Mouse (Mus musculus) heart, embryonic 12.5 days (tissue): ENCODE results near the gene Cmtr2. TPM values are rescaled to one million over a fixed set of nuclear protein-coding genes. Genes with fewer than 3 reads are reported as not detected.

Source experiments
- ATAC-seq: fragments of 200-750 bp; cut with Nextera tagmentation; 2 replicates; pipeline ENCODE4 v1.8.0; 2017; ENCODE audit warnings: moderate TSS enrichment, moderate library complexity; ENCODE audit not compliant: insufficient number of reproducible peaks, low FRiP score
- H3K27ac ChIP-seq: fragments of 300-500 bp; sonication (generic); 2 replicates; pipeline ENCODE4 v1.5.1; 2016; ENCODE audit warnings: mild to moderate bottlenecking, moderate library complexity; ENCODE audit not compliant: poor library complexity, severe bottlenecking
- H3K27me3 ChIP-seq: fragments of 300-500 bp; sonication (generic); replicated peaks from 2 replicates; pipeline ENCODE4 v1.6.1; 2016; ENCODE audit warnings: mild to moderate bottlenecking, moderate library complexity
- H3K36me3 ChIP-seq: fragments of 300-500 bp; sonication (generic); 2 replicates; pipeline ENCODE4 v1.6.1; 2016; ENCODE audit warnings: mild to moderate bottlenecking, moderate library complexity
- H3K4me1 ChIP-seq: fragments of 300-500 bp; sonication (generic); replicated peaks from 2 replicates; pipeline ENCODE4 v1.6.1; 2016; ENCODE audit warnings: mild to moderate bottlenecking
- H3K4me2 ChIP-seq: fragments of 300-500 bp; sonication (generic); 2 replicates; pipeline ENCODE4 v1.6.1; 2016; ENCODE audit warnings: mild to moderate bottlenecking, moderate library complexity
- H3K4me3 ChIP-seq: fragments of 300-500 bp; sonication (generic); 2 replicates; pipeline ENCODE4 v1.5.1; 2016; ENCODE audit warnings: mild to moderate bottlenecking
- H3K9ac ChIP-seq: fragments of 300-500 bp; sonication (generic); 2 replicates; pipeline ENCODE4 v1.6.1; 2016; ENCODE audit warnings: mild to moderate bottlenecking, moderate library complexity
- H3K9me3 ChIP-seq: fragments of 300-500 bp; sonication (generic); replicated peaks from 2 replicates; pipeline ENCODE4 v1.6.1; 2016; ENCODE audit warnings: mild to moderate bottlenecking, moderate library complexity
- WGBS: fragments of 180-500 bp; shearing (Covaris S2); methylation state at CpG from one replicate; pipeline ENCODE4 v1.1.7; 2016; 5-methylcytosine and 5-hydroxymethylcytosine counted together
- polyA plus RNA-seq: library from polyadenylated mRNA; unstranded; fragments of >200 nt; fragmentation: Nextera tagmentation; extraction: Ambion mirVana; gene quantifications from 2 replicates; pipeline ENCODE4 v1.2.1, GENCODE M21; 2016

The Cmtr2 gene
- polyA plus RNA-seq, 1 experiment from 2014 or later: 6.4 TPM

DNA sequence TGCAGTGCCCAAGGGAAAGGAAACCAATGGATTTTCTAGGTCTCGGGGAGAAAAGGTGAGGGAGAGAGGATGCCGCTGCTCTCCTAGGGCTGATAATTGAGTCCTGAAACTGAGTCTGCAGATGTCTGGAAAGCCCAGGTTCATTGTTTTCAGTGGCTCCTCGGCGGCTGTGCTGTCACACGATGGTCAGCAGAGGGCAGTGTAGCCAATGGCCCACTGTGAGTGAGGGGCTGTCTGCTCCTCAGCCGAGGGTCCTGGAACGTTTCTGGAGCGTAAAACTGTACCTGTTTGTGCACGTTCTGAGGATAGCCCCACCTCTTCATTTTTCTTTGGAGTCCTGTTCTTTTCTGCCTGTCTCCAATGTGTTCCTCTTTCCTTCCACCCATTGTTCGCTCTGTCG, 13.7 kb upstream of the Cmtr2 start:
- no peaks in the 10 kb centered on the region for H3K9me3 ChIP-seq
- H3K4me1 ChIP-seq: no peaks in the 10 kb centered on the region
- no peaks in the 10 kb centered on the region for H3K27me3 ChIP-seq
- no peak overlapping the region for H3K4me3 ChIP-seq
- no peaks in the 10 kb centered on the region for H3K36me3 ChIP-seq
- H3K9ac ChIP-seq: no peak overlapping the region
- no peak overlapping the region for H3K27ac ChIP-seq
- WGBS: 26% methylated on average over 11 of the region's 11 CpGs
- ATAC-seq: no peak
- no peak overlapping the region for H3K4me2 ChIP-seq

DNA sequence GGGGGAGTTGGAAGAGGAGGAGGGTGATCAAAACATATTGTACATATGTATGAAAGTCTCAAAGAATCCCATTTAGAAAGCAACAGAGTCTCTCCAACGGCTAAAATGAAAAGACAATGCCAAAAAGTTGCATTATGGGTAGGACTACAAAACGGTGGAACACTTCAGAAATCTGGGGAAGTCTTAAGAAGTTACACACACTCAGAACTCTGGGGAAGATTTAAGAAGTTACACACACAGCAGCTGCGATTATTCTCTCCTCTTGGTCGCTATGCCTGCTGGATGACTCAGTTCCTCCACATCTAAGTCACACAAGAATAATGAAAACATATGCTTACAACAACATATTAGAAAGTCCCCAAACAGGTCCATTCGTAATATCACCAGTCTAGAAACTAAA, 788 bp downstream of the Cmtr2 start:
- no peak for ATAC-seq
- H3K4me2 ChIP-seq: no peak overlapping the region
- WGBS: 72% methylated on average over 5 of the region's 5 CpGs
- H3K27ac ChIP-seq: no peak overlapping the region
- peaks cover 6% of the 10 kb centered on the region for H3K36me3 ChIP-seq
- no peaks in the 10 kb centered on the region for H3K27me3 ChIP-seq
- no peak overlapping the region for H3K4me3 ChIP-seq
- H3K9me3 ChIP-seq: no peaks in the 10 kb centered on the region
- no peak overlapping the region for H3K9ac ChIP-seq
- peaks cover 5% of the 10 kb centered on the region for H3K4me1 ChIP-seq

DNA sequence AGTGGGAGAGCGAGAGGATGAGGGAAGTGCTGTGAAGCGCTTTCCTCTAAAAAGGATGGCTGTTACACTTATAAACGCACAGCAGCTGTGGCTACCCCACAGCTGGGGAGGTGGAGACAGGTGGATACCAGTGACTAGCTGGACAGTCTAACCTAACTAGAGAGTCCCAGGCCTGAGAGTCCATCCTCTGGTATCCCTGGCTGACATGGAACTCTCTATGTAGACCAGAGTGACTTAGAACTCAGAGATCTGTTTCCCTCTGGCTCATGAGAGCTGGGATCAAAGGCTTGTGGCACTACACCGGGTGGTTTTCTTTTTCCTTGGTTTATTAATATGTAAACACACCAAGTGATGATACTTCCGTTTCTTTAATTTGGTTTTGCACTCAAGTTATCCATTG, 1.7 kb downstream of the Cmtr2 start:
- H3K9ac ChIP-seq: no peak overlapping the region

DNA sequence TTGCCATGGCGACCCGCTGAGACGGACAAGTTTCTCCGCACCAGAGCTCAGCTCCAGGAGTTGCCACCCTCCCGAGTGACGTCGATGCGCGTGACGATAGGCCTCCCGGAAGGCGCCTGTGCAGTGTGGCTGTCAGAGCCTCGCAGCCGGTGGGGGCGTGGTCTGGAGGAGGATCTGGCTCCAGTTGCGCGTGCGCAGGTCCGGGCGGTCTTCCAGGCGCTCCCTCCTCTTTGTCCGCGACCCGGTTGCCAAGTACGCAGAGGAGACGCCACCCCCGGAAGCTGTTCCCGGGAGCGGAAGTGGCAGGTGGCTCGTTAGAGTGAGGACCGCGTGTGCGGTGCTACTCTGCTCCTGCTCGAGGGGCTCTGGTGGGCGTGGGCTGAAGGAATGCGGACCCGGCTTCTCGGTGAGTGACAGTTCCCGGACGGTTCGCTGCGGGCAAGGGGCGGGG, 2.2 kb downstream of the Cmtr2 start:
- H3K4me1 ChIP-seq: peaks cover 5% of the 10 kb centered on the region
- H3K9ac ChIP-seq: peak overlapping the region; percentile 63
- peak overlapping the region; percentile 61 for H3K4me3 ChIP-seq
- WGBS: under 1% methylated on average over 43 of the region's 43 CpGs
- H3K36me3 ChIP-seq: peaks cover 21% of the 10 kb centered on the region
- no peaks in the 10 kb centered on the region for H3K9me3 ChIP-seq
- H3K27me3 ChIP-seq: no peaks in the 10 kb centered on the region
- no peak overlapping the region for H3K27ac ChIP-seq
- H3K4me2 ChIP-seq: peak overlapping the region; percentile 72
- peak; percentile 99 for ATAC-seq

More for the DNA sequence above, 1.7 kb downstream of the Cmtr2 start:
- Histone ChIP-seq H3K4me3 (peak overlapping the region; percentile 61), H3K4me1 (peaks cover 5% of the 10 kb centered on the region), H3K27me3 (no peaks in the 10 kb centered on the region), H3K4me2 (peak overlapping the region; percentile 72), H3K27ac (no peak overlapping the region), H3K9me3 (no peaks in the 10 kb centered on the region), H3K36me3 (peaks cover 16% of the 10 kb centered on the region)
- 37% methylated on average over 5 of the region's 5 CpGs for WGBS
- no peak for ATAC-seq

DNA sequence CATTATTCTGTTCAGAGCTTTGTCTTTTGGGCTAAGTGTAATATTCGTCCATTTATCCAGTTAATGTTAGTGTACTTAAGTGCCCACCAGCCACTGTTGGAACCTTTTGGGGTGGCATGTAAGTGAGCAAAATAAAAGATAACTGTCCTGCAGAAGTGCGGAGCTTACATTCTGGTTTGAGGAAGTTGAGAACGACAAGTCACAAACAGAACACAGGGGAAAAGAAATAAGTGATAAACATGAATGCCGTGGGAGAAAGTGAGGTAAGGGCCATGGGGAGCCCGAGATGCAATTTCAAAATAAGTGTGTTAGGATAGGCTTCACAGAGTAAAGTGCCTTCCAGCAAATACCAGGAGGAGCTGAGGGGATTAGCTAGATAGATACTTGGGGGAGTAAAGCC, 3.0 kb downstream of the Cmtr2 start:
- H3K36me3 ChIP-seq: peaks cover 29% of the 10 kb centered on the region
- H3K27me3 ChIP-seq: no peaks in the 10 kb centered on the region
- H3K27ac ChIP-seq: no peak overlapping the region
- no peak for ATAC-seq
- 62% methylated on average over 5 of the region's 5 CpGs for WGBS
- H3K9ac ChIP-seq: no peak overlapping the region
- H3K4me3 ChIP-seq: peak overlapping the region; percentile 61
- H3K4me1 ChIP-seq: peaks cover 5% of the 10 kb centered on the region
- no peaks in the 10 kb centered on the region for H3K9me3 ChIP-seq
- peak overlapping the region; percentile 72 for H3K4me2 ChIP-seq

DNA sequence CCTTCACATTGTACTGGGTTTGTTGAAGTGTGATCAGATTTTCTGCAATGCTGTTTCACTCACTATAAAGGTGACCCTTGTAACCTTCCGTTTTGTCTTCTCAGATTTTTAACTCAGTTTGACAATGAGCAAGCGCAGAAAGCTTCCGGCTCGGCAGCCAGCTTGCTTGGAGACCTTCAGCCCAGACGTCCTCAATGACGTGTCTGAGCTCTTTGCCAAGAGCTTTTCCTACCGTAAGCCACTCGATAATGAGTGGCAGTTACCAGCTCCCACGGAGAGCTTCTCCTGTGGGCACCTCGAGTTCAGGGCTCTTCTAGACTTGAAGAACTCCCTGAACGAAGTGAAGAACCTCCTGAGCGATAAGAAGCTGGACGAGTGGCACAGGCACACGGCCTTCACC, 5.5 kb downstream of the Cmtr2 start:
- H3K27me3 ChIP-seq: no peaks in the 10 kb centered on the region
- H3K9me3 ChIP-seq: 0 out of 2 replicates have a peak, but pooled peaks cover 2% of the 10 kb centered on the region
- H3K27ac ChIP-seq: no peak overlapping the region
- ATAC-seq: no peak
- WGBS: 83% methylated on average over 14 of the region's 14 CpGs
- H3K9ac ChIP-seq: no peak overlapping the region
- H3K4me2 ChIP-seq: no peak overlapping the region
- peaks cover 30% of the 10 kb centered on the region for H3K36me3 ChIP-seq
- H3K4me3 ChIP-seq: no peak overlapping the region
- H3K4me1 ChIP-seq: peaks cover 5% of the 10 kb centered on the region

DNA sequence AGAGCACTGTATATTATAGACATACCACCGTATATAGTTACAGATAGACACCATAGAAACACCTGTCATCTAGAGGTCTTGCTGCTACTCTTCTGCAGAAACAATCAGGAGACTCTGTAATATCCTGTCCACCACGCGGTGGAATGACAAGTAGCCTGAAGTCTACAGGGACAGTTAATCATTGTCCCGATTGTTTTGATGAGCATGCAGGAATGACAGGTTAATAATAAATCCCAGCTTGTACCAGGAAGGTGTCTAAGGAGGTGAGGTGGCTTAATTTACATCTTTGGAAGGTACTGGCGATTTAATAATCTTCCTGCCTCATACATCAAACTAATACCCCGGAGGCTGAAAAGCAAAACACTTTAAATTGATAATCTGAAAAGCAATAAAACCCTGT, 15.3 kb downstream of the Cmtr2 start:
- peaks cover 3% of the 10 kb centered on the region; the same call in 1 of the 2 replicates for H3K9me3 ChIP-seq
- no peak for ATAC-seq
- H3K36me3 ChIP-seq: no peaks in the 10 kb centered on the region
- no peaks in the 10 kb centered on the region for H3K27me3 ChIP-seq
- H3K4me2 ChIP-seq: no peak overlapping the region
- no peak overlapping the region for H3K4me3 ChIP-seq
- no peaks in the 10 kb centered on the region for H3K4me1 ChIP-seq
- WGBS: 74% methylated on average over 6 of the region's 6 CpGs
- no peak overlapping the region for H3K9ac ChIP-seq
- H3K27ac ChIP-seq: no peak overlapping the region

DNA sequence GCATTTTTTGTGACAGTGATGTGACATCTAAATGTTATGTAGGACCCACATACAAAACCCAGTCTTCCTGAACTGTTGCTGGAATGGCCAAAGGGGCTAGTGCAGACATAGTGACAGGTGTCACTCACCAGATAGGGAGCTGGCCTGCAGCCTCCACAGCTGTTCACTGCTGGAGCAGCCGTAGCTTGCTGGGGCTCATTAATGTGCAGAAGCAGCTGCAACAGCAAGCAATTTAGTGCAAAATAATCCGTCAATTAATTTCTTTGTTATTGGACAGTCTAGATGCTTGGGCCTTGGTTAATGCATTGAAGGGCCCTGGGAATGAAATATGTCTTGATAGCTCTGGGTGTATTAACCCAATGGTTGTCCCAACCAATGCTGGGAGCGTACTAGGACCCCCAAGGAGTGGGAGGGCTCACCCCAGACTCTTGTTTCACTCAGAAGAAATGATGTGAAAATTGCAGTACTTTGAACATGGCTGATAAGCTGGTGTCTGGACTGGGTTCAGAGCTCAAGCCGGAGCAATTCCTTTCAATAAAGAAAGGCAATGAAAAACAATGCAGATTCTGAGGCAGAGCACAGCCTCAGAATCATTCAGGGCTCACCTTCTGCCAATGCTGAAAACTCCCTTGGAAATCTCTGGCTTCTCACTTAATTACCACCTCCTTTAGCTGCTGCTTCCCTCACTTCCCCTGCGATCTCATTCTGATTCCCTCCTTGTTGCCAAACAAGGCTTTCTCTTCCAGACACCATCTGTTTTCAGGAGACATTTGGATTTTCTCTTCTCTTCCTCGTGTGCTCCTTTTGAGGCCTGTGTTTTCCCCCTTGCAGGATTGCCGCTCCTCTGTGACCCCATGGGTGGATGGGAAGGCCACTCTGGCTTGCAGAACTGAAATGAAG, 27.1 kb downstream of the Cmtr2 start:
- Histone ChIP-seq H3K4me1 (no peaks in the 10 kb centered on the region), H3K4me3 (no peak overlapping the region), H3K9ac (no peak overlapping the region), H3K4me2 (no peak overlapping the region), H3K36me3 (no peaks in the 10 kb centered on the region), H3K27me3 (no peaks in the 10 kb centered on the region), H3K9me3 (no peaks in the 10 kb centered on the region; the same call in 1 of the 2 replicates), H3K27ac (no peak overlapping the region)
- WGBS: 41% methylated on average over 7 of the region's 7 CpGs
- ATAC-seq: no peak

DNA sequence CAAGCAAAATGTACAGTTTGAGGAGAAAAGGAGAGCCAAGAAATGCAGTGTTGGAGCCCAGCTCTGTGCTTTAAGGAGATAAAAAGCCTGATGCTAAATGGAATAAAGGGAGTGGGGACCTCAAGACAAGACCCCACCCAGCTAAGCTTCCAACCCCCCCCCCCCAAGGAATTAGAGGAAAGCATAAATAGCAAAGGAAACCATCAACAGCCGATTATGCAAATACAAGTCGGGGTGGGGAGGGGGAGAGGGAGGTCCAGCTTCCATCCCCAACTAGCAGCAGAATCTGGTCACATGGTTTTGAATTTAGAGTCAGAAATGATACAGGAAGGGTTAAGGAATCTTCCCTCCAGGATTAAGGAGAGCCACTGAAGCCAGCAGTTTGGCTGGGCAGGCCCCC, 29.1 kb downstream of the Cmtr2 start:
- Histone ChIP-seq H3K9me3 (no peaks in the 10 kb centered on the region; the same call in 1 of the 2 replicates), H3K4me3 (no peak overlapping the region), H3K36me3 (no peaks in the 10 kb centered on the region), H3K27ac (no peak overlapping the region), H3K9ac (no peak overlapping the region), H3K27me3 (0 out of 2 replicates have a peak, but pooled peaks cover 4% of the 10 kb centered on the region), H3K4me2 (no peak overlapping the region), H3K4me1 (no peaks in the 10 kb centered on the region)
- 48% methylated on average over 2 of the region's 2 CpGs for whole genome bisulfite sequencing
- ATAC-seq: no peak

DNA sequence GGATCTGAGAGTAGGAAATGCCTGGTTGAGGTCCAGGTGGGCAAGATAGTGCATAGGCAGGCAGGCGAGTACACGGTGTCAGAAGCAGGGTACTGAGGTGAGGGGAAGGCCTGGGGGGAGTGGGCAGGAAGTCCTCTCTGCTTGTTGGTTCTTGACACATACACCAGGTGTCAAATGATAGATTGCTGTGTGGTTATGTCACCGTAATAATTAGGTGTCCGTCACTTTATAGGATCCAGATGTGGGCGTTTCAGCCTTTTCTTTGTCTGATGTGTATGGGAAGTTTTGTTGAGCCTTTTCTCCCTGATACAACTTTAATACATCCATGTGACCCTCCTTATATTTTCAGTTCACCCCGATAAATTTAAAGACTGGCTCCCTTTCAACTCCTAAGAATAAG, 31.8 kb downstream of the Cmtr2 start:
- no peaks in the 10 kb centered on the region; the same call in 1 of the 2 replicates for H3K9me3 ChIP-seq
- no peak for ATAC-seq
- no peak overlapping the region for H3K9ac ChIP-seq
- no peak overlapping the region for H3K27ac ChIP-seq
- H3K36me3 ChIP-seq: no peaks in the 10 kb centered on the region
- H3K4me1 ChIP-seq: no peaks in the 10 kb centered on the region
- H3K4me2 ChIP-seq: no peak overlapping the region
- WGBS: 66% methylated on average over 6 of the region's 6 CpGs
- 0 out of 2 replicates have a peak, but pooled peaks cover 4% of the 10 kb centered on the region for H3K27me3 ChIP-seq
- H3K4me3 ChIP-seq: no peak overlapping the region

DNA sequence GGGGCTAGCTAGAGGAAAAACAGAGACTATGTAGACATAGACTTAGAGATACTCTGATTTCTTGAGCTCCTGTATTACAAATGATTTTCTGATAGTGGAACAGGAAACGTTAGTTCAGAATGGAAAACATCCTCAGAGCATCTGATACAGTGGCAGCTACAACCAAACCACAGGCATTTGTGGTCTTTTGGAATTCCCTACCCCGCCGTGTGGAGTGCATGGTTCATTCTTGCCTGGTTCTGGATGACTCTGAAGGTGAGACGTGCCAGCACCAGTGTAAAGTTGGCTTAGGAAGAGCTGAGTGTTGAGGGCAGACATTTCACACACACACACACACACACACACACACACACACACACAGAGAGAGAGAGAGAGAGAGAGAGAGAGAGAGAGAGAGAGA, 38.5 kb downstream of the Cmtr2 start:
- H3K36me3 ChIP-seq: no peaks in the 10 kb centered on the region
- no peak overlapping the region for H3K4me2 ChIP-seq
- H3K27ac ChIP-seq: no peak overlapping the region
- H3K9me3 ChIP-seq: no peaks in the 10 kb centered on the region
- ATAC-seq: no peak
- WGBS: 61% methylated on average over 4 of the region's 4 CpGs
- peaks cover 7% of the 10 kb centered on the region for H3K27me3 ChIP-seq
- no peak overlapping the region for H3K9ac ChIP-seq
- H3K4me3 ChIP-seq: no peak overlapping the region
- H3K4me1 ChIP-seq: no peaks in the 10 kb centered on the region
